Mouse (Mus musculus) yolk sac, embryonic 10.5 days (tissue): ENCODE data around the gene Ncam1.

Source experiments
- DNase-seq: peaks from one replicate; pipeline ENCODE4 v3.0.0-alpha.2; 2017; ENCODE audit warnings: low spot score

Ncam1 gene

GRCm38 (mm10) chr9:49504658-49505057, 294.1 kb downstream of the Ncam1 start:
- DNase-seq, result no peak

GRCm38 (mm10) chr9:49502245-49502644, 296.5 kb downstream of the Ncam1 start:
- DNase-seq, result no peak

- no peak for DNase-seq
Measured at GRCm38 (mm10) chr9:49499878-49500277, 298.8 kb downstream of the Ncam1 start.

- DNase-seq, result peak; percentile 37
Measured at GRCm38 (mm10) chr9:49493979-49494649, 304.6 kb downstream of the Ncam1 start.

GRCm38 (mm10) chr9:49490609-49491008, 308.1 kb downstream of the Ncam1 start:
- no peak for DNase-seq

GRCm38 (mm10) chr9:49488912-49489895, 309.5 kb downstream of the Ncam1 start:
- DNase-seq, result peak; percentile 57

- no peak for DNase-seq
Measured at GRCm38 (mm10) chr9:49488258-49488657, 310.5 kb downstream of the Ncam1 start.

- no peak for DNase-seq
Measured at GRCm38 (mm10) chr9:49487657-49487943, 311.1 kb downstream of the Ncam1 start.

- DNase-seq, result no peak
Measured at GRCm38 (mm10) chr9:49486805-49487656, 311.7 kb downstream of the Ncam1 start.

- DNase-seq, result peak; percentile 87
Measured at GRCm38 (mm10) chr9:49485892-49486311, 312.8 kb downstream of the Ncam1 start, which contains the start of gene Ttc12. TSS of gene Ttc12 (minus strand) at chr9:49486225.

- DNase-seq, result peak; percentile 33
Measured at GRCm38 (mm10) chr9:49485250-49485891, 313.4 kb downstream of the Ncam1 start.

- no peak for DNase-seq
Measured at GRCm38 (mm10) chr9:49483316-49483715, 315.4 kb downstream of the Ncam1 start.

GRCm38 (mm10) chr9:49472126-49472525, 326.6 kb downstream of the Ncam1 start:
- no peak for DNase-seq

- DNase-seq, result no peak
Measured at GRCm38 (mm10) chr9:49470946-49471345, 327.8 kb downstream of the Ncam1 start.

- DNase-seq, result no peak
Measured at GRCm38 (mm10) chr9:49470006-49470405, 328.7 kb downstream of the Ncam1 start.

- no peak for DNase-seq
Measured at GRCm38 (mm10) chr9:49456136-49456535, 342.6 kb downstream of the Ncam1 start.

- no peak for DNase-seq
Measured at GRCm38 (mm10) chr9:49452396-49452795, 346.3 kb downstream of the Ncam1 start.
